Mouse (Mus musculus) myocyte (in vitro differentiated cells): ENCODE measurements around the gene Cacna2d4.

Experiments used
- CEBPB ChIP-seq: IDR thresholded peaks from 2 replicates; pipeline ENCODE4 v1.6.1; 2011; ENCODE audit warnings: mild to moderate bottlenecking, moderate library complexity; ENCODE audit not compliant: poor library complexity, insufficient read depth, severe bottlenecking
- E2F4 ChIP-seq: IDR thresholded peaks from one replicate; pipeline ENCODE4 v1.6.1; 2011; ENCODE audit warnings: mild to moderate bottlenecking, control low read depth, moderate library complexity; ENCODE audit not compliant: insufficient read depth
- MAX ChIP-seq: IDR thresholded peaks from one replicate; pipeline ENCODE4 v1.6.1; 2011; ENCODE audit warnings: low read depth, mild to moderate bottlenecking, control low read depth
- MYOD1 ChIP-seq, 3 experiments: IDR thresholded peaks; one replicate each; pipeline ENCODE4 v1.6.1; 2011; ENCODE audit warnings: control low read depth in 2 of 3, low read depth in 2 of 3, mild to moderate bottlenecking in 2 of 3, moderate library complexity in 1 of 3; ENCODE audit not compliant: insufficient read length in 2 of 3, control insufficient read depth in 1 of 3
- MYOG ChIP-seq, 3 experiments: IDR thresholded peaks; one replicate each; pipeline ENCODE4 v1.6.1; 2011; ENCODE audit warnings: control low read depth in 2 of 3, low read depth in 2 of 3, mild to moderate bottlenecking in 2 of 3; ENCODE audit not compliant: insufficient read length in 2 of 3, control insufficient read depth in 1 of 3, insufficient read depth in 1 of 3
- POLR2A ChIP-seq: IDR thresholded peaks from one replicate; pipeline ENCODE4 v1.6.1; 2011; ENCODE audit warnings: low read depth, mild to moderate bottlenecking, control low read depth, moderate library complexity; ENCODE audit not compliant: insufficient read length
- POLR2AphosphoS2 ChIP-seq: IDR thresholded peaks from one replicate; pipeline ENCODE4 v1.6.1; 2011; ENCODE audit warnings: low read depth, control low read depth; ENCODE audit not compliant: insufficient read length
- TCF3 ChIP-seq: IDR thresholded peaks from one replicate; pipeline ENCODE4 v1.6.1; 2011; ENCODE audit warnings: low read depth, control low read depth; ENCODE audit not compliant: insufficient read length
- USF1 ChIP-seq: IDR thresholded peaks from one replicate; pipeline ENCODE4 v1.6.1; 2011; ENCODE audit warnings: low read depth, mild to moderate bottlenecking, control low read depth, moderate library complexity

DNA sequence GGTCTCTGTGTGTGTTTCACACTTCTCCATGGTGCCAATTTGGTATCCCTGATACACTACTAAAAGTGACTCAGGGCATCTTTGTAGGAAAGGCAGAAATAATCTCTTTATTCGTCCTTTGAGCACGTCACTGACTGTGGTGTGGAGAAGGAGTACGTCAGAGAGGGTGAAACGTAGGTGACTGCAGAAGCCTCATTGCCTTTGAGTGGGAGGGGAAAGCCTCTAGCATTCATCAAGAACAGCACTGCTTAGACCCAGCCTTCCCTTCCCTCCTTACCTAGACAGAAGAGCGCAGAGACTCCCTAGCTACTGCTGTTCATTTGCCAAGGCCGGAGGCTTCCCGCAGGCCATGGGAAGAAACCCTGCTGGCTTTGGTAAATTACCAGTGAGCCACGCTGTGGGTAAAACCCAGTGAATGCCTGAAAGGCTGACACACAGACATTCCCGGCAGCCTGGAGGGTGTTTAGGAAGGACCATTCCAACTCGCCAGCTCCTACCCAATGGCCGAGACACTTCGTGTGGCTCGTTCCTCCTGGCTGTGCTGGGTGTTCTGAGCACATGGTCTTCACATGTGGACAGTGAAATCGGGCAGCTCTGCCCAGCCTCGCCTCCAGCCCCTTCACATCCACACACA is 17.0 kb upstream of the Cacna2d4 start:
- TF ChIP-seq POLR2A (no peak), E2F4 (no peak), MAX (no peak), CEBPB (no peak), MYOG (IDR thresholded peaks at IDR 0.05; ENCODE audit: control insufficient read depth in 1 of 3, insufficient read depth in 1 of 3, insufficient read length in 2 of 3, low read depth in 2 of 3) (no peak), USF1 (no peak), MYOD1 (IDR thresholded peaks at IDR 0.05; ENCODE audit: control insufficient read depth in 1 of 3, insufficient read length in 2 of 3, low read depth in 2 of 3) (no peak), TCF3 (no peak), POLR2AphosphoS2 (no peak)
